Mouse (Mus musculus): ENCODE results near the gene Sox15.

DNA sequence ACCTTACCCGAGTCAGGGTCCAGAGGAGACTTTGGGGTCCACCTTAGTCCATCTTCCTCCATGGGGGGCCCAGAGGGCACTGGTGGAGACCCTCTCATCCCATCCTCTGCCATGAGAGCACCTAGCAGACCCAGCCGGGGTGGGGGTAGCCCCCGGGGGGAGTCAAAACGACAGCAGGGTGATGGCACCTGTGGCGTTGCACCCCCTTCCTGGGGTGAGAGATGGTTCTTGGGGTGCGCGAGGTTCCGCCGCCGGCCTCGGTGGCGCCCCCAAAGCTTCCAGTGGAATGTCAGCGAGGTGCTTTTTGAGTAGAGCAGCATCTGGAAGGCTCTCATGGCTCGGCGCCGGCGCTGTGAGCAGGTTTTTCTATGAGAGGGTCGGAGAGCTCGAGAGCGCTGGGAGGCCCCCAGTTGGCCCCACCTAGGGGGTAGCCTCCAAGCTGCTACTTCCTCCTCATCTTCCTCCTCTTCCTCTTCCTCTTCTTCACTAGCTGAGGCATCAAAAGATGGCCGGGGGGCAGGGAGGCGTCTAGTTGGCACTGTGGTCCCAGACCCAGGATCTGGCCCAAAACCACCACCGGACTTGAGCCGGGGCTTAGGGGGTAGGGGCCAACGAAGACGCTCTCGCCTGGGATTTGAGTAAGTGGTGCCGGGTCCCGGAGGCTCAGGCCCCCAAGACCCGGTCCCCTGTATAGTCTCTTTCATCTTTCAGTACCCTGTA is 25.2 kb downstream of the Sox15 start:
- TF ChIP-seq POLR2A (IDR thresholded peaks at IDR 0.05; ENCODE audit: control insufficient read depth, extremely low read depth, insufficient read depth, low read length, poor library complexity) (no peak), CTCF (IDR thresholded peaks at IDR 0.05; ENCODE audit: borderline replicate concordance, control insufficient read depth, extremely low read depth, insufficient read depth, low read length, poor library complexity) (no peak)
